Mouse (Mus musculus) kidney, adult 2 months (tissue): ENCODE data around the gene Tle1.

Experiments used
- CTCF ChIP-seq: fragments of 200-500 bp; conservative IDR thresholded peaks from 2 replicates; pipeline ENCODE4 v1.5.1; 2011; ENCODE audit warnings: low read depth, mild to moderate bottlenecking, control low read depth, low read length, moderate library complexity, mixed read lengths; ENCODE audit not compliant: insufficient read depth, insufficient read length
- POLR2A ChIP-seq: fragments of 200-500 bp; IDR thresholded peaks from one replicate; pipeline ENCODE4 v1.6.1; 2011; ENCODE audit warnings: low read depth, low read length, control low read depth

DNA sequence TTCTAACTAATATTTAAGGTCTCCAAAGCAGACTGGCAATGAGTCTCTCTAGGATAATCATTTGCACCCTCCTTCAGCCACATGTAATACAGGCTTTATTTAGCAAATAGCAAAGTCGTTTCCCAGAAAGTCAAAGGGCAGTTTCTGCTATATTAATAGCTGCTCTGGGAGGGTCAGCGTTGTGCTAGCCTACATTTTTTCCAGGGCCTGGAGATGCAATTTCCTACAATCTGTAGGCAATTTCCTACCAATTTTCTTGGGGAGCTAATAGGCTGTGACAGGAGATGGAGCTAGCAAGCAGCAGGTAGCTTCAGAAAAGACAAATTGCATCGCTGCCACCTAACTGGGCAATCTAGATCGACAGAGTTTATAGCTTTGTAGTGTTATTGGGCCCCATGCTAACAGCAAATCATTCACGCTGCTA is 131.6 kb downstream of the Tle1 start:
- TF ChIP-seq POLR2A = no peak
- TF ChIP-seq CTCF = no peak
